Mouse (Mus musculus) layer of hippocampus, adult 9-11 months (tissue): ENCODE data around the gene Grifin.

Experiments
- DNase-seq: peaks from one replicate; pipeline ENCODE4 v3.0.0; 2022

Grifin gene

DNA sequence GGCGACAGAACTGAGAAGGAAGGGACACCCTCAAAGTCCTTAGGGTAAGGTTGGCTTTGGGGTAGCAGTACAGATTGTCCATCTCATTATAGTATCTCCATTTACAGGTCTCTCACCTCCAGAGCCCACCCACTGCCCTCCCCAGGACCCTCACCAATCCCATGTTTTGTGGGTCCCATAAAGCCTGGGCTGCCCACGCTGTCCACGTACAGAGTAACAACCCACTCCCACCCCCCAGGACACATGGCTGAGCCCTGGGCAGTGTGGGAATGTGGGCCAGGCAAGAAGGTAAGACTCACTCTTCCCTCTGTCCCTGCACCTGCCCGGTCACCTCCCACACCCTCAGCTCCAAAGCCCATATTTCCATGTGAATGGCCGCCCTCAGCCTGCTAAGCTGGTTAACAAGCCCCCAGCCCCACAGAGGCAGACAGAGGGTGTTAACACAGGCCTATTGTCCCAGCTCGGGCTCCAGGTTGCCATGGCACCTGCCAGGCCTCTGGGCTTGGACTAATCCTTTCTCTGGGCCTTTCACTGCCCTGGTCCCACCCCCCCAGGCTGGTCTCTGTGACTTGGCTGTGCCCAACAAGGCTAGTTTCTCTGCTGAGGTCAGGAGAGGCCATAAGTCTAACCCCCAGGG is 19.0 kb upstream of the Grifin start:
- no peak for DNase-seq

- no peak for DNase-seq
Measured at GRCm38 (mm10) chr5:140582995-140583731, 18.3 kb upstream of the Grifin start.

- DNase-seq: no peak
Measured at GRCm38 (mm10) chr5:140581569-140581968, 16.7 kb upstream of the Grifin start.

DNA sequence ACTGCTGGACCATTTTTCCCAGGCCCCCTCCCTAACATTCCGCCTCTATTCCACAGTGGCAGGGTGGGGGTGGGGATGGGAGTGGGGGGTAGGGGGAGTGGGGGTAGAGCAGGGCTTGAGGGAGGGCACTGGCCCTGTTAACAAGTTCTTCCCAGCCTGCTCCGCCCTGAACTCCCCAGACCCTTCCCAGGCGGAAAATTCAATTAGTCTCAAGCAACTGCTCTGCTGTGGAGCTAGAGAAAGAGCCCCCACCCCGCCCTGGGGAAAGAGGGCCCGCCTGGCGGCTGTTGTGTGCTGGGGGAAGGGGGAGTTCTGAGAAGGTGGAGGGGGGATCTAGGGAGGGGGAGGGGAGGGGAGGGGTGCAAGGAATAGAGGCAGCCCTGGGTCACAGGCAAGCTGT is 14.9 kb upstream of the Grifin start:
- no peak for DNase-seq

DNA sequence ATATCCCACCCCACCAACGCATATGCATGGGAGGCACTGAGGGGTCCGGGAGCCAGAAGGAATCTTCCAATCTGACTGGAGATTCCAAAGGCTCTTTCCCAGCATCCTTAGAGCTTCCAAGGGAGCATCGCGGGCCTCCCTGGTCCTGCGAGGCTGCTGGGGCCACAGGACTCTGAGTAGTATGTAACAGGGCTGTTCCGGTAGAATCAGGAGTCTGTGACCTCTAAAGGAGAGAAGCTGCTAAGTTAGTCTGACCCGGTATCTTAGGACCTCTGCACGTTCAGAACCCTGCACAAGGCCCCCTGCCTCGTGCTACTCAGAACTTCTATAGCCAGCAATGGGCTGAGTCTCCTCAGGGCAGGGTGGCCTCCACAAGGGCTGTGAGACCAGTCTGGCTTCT is 14.3 kb upstream of the Grifin start:
- no peak for DNase-seq

DNA sequence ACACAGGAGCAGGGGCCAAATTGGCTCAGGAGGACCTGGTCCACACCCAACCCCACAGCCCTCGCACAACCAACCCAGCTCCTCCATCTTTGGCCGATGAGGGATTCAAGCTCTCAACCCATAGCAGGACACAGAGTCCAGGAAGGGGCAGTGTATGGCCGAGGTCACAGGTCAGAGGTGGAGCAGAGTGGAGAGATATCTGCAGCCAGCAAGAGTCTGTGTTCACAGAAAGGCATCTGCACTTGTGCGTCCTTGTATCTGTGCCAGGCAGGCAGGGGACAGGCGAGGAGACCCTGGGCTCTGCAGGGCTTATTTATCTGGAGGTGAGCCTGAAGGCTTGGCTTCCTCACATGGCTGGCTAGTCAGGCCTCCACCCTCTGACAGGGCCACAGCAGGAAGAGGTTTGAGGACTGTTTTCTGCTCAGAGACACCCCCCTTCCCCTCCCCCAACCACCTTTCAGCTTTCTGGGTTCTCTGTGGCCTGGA is 10.6 kb upstream of the Grifin start:
- DNase-seq: no peak

DNA sequence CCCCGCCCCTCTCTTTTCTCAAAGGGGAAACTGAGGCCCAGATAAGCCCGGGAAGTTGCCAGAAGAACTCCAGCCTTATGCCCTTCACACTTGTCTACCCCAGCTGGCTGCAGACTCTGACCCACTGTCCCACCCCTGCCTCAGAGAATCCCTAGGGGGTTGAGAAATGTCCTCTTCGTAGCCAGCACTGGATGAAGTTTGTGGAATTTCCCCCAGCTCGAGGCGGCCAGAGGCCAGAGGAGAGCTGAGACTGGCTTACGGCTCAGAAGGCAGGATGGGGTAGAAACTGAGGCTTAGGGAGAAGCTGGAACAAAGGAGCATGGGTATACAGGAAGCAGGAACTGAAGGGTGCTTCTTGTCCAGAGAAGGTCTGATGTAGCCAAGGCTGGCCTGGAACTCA is 7.7 kb upstream of the Grifin start:
- DNase-seq: no peak

DNA sequence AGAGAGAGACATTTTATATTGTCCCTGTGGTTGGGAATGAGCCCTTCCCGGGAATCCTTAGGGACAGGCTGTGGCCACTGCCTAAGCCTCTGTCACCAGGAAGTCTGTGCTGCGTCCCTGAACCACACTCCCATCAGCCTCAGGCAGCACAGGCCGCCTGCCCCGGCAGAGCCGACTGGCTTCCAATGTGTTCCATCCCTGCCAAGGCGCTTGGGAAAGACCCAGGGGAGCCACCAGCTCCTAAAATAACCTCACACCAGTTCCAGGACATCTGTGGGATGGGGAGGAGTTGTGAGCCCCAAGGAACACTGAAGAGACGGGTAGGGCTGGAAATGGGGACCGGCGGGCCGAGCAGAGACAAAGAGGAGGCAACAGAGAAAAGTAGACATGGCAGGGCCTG is 6.8 kb upstream of the Grifin start:
- DNase-seq: peak; percentile 34

GRCm38 (mm10) chr5:140571201-140571600 is 6.3 kb upstream of the Grifin start:
- DNase-seq: no peak

DNA sequence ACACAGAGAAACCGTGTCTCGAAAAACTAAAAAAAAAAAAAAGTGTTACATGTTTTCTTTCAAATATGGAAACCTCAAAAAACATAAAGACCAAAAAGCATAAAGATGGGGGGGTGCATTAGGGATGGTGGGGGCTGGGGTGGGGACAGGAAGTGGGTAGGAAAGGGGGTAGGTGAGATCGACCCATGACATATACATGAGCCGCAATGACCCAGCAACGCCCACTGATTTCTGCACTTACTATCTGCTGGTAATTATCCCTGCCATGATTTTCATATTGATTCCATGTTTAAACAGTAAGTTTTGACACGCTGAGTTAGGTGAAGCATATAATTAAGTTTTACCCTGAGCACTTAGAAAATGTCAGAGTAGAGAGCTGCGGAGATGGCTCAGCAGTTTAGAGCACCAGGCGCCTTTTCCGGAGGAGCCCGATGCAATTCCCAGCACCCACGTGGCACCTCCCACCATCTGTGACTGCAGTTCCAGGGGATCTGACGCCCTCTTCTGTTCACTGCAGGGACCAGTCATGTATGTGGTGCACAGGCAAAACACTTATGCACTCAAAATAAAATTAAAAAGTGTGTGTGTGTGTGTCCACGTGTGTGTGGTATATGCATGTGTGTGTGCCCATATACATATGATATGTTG is 5.5 kb upstream of the Grifin start:
- DNase-seq: no peak

DNA sequence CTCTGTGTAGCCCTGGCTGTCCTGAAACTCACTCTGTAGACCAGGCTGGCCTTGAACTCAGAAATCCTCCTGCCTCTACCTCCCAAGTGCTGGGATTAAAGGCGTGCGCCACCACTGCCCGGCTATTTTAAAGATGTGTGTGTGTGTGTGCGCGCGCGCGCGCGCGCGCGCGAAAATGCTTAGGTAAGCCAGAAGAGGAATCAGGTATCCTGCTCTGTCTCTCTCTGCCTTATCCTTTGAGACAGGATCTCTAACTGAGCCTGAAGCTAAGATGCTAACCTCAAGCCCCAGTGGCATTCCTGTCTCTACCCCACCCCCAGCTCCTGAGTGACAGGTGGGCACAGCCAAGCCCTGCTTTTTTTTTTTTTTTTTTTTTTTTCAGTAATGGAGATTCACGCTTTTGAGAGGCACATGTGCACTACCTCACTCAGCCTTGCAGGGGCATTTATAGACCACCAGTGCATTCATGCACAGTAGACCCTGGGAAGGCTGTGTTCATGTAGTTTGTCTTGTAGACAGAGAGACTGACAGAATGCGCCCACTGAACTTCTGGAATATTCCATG is 4.2 kb upstream of the Grifin start:
- no peak for DNase-seq

- no peak for DNase-seq
Measured at GRCm38 (mm10) chr5:140568321-140568970, 3.6 kb upstream of the Grifin start.

DNA sequence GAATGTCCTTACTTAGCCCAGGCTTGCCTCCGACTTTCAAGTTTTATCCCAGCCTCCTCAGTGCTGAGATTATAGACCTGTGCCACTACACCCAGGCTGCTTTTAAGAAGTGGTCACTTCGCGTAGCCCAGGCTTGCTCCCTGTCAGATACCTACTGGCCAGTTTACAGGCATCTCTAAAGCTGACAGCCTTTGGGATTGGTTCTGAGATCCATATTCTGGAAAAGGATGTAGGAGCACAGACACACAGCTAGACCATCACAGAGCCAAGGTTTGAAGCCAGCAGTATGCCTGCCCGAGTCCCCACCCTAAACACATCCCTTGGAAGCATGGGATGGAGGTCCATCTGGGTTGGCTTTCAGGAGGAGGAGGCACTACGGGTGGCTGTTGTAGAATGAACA is 2.9 kb upstream of the Grifin start:
- DNase-seq: no peak

DNA sequence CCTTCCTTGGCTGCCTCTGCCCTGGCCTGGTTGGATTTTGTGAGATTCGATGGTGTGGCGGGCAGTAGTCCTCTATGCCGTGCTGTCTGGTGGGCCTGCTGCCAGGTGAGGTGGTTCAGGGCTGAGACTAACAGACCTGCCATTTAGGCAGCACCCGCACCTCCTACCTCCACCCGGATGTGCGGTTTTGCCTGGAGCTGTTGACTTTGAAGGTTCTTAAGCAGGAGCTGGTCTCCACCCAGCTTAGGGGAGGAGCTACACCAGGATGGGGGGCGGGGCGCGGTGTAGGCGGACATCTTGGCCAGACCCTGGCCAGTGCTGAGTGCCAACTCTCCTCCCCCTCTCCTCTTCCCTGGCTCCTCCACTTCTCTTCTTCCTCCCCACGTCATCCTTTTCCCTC is 2.5 kb upstream of the Grifin start:
- DNase-seq: peak; percentile 28

DNA sequence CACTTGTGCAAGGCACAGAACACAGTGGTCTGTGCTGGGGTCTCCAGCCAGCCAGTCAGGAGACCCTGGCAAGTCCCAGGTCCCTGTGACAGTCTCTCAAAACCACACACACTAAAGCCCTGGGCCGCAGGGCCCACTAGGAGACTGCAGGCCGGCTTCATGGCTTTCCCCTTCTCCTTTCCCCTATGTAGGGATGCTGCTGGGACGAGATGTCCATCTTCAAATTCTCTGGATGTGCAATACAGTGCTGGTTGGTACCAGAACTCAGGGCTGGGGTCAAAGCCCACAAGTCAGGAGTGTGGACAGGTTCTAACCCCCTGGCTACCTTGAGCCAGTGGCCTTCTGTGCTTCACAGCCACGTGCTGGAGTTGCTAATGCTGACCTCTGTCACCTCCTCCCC is 1.4 kb upstream of the Grifin start:
- no peak for DNase-seq

- peak; percentile 30 for DNase-seq
Measured at GRCm38 (mm10) chr5:140565856-140566255, 985 bp upstream of the Grifin start.

DNA sequence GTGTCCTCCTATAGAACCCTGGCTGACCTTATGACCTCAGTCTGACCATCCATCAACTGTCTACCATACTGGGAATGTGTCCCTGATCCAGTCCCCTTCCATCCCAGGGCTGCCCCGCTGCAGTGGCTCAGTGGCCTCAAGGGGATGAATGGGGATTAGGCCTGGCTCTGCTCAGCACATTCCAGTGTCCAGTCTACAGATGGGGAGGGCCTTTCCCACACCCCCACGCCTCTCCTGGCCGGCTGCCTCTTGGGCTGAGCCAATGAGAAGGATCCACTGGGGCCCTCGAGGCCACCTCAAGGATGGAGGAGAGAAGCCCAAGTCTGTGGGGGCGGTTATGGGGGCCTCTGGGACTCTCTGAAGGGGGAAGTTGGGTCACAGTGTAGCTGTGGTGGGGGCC is 580 bp upstream of the Grifin start:
- DNase-seq: peak; percentile 52

GRCm38 (mm10) chr5:140562601-140563000 is 2.3 kb downstream of the Grifin start:
- DNase-seq: no peak

DNA sequence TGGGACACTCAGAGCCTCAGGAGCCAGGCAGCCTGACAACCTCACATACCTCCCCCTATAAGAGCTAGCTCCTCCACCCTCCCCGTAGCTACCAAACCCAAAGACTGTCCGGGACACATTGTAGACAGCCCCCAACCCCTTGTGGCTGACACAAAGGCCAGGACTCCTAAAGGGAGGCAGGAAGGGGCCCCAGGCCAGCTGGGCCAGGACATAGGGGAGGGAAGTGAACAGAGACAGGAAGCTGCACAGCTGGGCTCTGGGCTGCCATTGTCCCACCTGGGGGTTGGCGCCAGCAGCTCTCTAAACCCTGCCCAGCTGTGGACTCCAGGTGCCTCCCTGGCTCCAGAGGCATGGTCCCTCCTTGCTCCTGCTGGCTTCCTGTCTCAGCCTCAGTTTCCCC is 8.0 kb downstream of the Grifin start:
- no peak for DNase-seq

GRCm38 (mm10) chr5:140553719-140554118 is 11.2 kb downstream of the Grifin start:
- no peak for DNase-seq

- DNase-seq: peak; percentile 71
Measured at GRCm38 (mm10) chr5:140549306-140550047, 15.4 kb downstream of the Grifin start.

DNA sequence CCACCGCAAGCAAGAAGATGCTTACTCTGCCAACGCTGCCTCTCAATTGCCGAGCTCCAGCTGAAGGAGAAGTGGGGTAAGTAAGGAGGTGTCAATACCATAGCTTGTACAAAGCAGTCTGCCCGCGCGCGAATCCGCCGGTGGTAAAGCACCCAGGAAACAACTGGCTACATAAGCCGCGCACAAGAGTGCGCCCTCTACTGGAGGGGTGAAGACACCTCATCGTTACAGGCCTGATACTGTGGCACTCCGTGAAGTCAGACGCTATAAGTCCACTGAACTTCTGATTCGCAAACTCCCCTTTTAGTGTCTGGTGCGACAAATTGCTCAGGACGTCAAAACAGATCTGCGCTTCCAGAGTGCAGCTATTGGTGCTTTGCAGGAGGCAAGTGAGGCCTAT is 18.5 kb downstream of the Grifin start:
- DNase-seq: no peak

DNA sequence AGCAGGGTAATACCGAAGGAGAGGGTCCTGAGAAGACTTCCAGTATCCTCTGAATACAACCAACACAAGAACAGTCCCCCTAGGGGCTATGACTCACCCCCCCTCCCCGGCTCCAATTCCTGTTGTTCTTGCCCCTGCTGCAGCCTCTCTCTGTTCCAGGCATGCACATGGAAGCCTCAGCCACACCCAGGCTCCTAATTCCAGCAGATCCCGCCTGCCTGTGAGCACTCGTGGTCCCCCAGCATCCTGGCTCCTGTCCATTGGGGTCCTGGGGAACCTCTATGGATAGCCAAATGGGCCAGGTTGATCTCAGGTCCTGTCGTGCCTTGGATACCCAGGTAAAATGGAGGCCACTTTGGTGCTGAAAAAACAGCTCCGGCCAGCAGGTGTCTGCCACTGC is 19.2 kb downstream of the Grifin start:
- DNase-seq: no peak
